Mouse (Mus musculus) lung, embryonic 15.5 days (tissue): ENCODE measurements around the gene Cirbp. TPM values are rescaled to one million over a fixed set of nuclear protein-coding genes. Genes with fewer than 3 reads are reported as not detected.

ENCODE experiments used
- ATAC-seq: fragments of 200-750 bp; cut with Nextera tagmentation; 2 replicates; pipeline ENCODE4 v1.8.0; 2017; ENCODE audit warnings: moderate number of reproducible peaks, borderline replicate concordance; ENCODE audit not compliant: low FRiP score, low TSS enrichment; ENCODE audit errors: extremely low read depth
- H3K27ac ChIP-seq: fragments of 300-500 bp; sonication (generic); 2 replicates; pipeline ENCODE4 v1.5.1; 2015; ENCODE audit warnings: moderate library complexity, mild to moderate bottlenecking, inconsistent platforms
- H3K27me3 ChIP-seq: fragments of 300-500 bp; sonication (generic); 2 replicates; pipeline ENCODE4 v1.6.1; 2015; ENCODE audit warnings: inconsistent platforms
- H3K36me3 ChIP-seq: fragments of 300-500 bp; sonication (generic); 2 replicates; pipeline ENCODE4 v1.6.1; 2015; ENCODE audit warnings: inconsistent platforms
- H3K4me1 ChIP-seq: fragments of 300-500 bp; sonication (generic); 2 replicates; pipeline ENCODE4 v1.6.1; 2015; ENCODE audit warnings: inconsistent platforms
- H3K4me2 ChIP-seq: fragments of 300-500 bp; sonication (generic); 2 replicates; pipeline ENCODE4 v1.6.1; 2015; ENCODE audit warnings: inconsistent platforms, mild to moderate bottlenecking, moderate library complexity
- H3K4me3 ChIP-seq: fragments of 300-500 bp; sonication (generic); 2 replicates; pipeline ENCODE4 v1.5.1; 2015; ENCODE audit warnings: mild to moderate bottlenecking, inconsistent platforms
- H3K9ac ChIP-seq: fragments of 300-500 bp; sonication (generic); 2 replicates; pipeline ENCODE4 v1.6.1; 2015; ENCODE audit warnings: inconsistent platforms
- H3K9me3 ChIP-seq: fragments of 300-500 bp; sonication (generic); 2 replicates; pipeline ENCODE4 v1.6.1; 2016; ENCODE audit warnings: inconsistent platforms
- WGBS: fragments of 180-500 bp; shearing (Covaris S2); methylation state at CpG from one replicate; pipeline ENCODE4 v1.1.7; 2015; 5-methylcytosine and 5-hydroxymethylcytosine counted together
- polyA plus RNA-seq: library from polyadenylated mRNA; unstranded; fragments of >200 nt; fragmentation: Nextera tagmentation; extraction: Ambion mirVana; gene quantifications from 2 replicates; pipeline ENCODE4 v1.2.1, GENCODE M21; 2015

Cirbp gene
- polyA plus RNA-seq, 1 experiment from 2014 or later = 94.6 TPM

DNA sequence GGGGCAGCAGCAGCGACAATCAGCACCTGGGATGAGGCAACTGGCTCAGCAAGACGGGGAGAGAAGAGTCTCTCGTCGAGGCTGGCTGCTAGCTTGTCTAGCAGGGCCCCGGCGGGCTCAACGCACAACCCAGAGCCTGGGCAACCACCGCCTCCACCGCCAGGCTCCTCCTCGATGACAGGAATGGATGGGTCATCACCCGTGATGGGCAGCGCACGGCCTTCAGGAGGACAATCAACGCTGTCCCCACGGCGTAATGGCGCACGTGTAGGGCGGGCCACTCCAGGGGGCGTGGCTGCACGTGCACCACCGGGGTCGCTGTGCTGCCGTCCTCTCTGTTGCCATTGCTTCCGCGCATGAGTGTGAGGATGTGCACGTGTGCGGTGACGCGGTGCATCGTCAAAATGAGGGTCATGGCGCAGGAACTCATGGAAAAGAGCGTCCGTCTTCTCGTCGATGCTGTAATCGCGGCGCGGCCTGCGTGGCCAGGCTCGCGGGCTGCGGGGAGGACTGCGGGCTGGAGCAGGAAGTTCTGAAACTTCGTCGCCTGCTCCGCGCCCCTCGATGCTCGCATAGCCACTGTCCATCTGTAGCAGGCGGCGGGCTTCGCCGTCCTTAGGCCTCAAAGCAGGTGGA, 34.4 kb upstream of the Cirbp start:
- no peak for ATAC-seq
- 27% methylated on average over 55 of the region's 55 CpGs for WGBS
- Histone ChIP-seq H3K4me2 (peak overlapping the region; percentile 14; the same call in 1 of the 2 replicates), H3K27ac (no peak overlapping the region), H3K36me3 (peaks cover 60% of the 10 kb centered on the region), H3K27me3 (peaks cover 14% of the 10 kb centered on the region), H3K9me3 (no peaks in the 10 kb centered on the region), H3K9ac (no peak overlapping the region), H3K4me3 (no peak overlapping the region), H3K4me1 (peaks cover 21% of the 10 kb centered on the region)

DNA sequence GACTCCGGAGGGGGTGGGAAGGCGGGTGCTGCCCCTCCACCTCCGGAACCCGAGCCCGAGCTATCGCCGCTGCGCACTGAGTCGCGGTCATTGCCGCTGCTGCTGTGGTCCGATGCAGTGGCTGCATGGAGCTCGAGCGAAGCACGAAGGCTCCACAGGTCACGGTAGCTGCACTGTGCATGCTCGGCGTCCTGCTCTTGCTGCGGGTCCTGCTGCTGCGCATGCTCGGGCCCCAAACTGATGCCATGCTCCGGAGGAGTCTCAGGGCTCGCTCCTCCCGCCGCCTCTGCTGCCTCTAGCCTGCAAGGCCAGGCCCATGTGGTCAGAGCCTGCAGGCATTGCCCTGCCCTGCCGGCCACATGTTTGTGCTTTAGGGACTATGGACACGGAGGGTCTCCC, 33.8 kb upstream of the Cirbp start:
- H3K4me3 ChIP-seq = no peak overlapping the region
- H3K9ac ChIP-seq = no peak overlapping the region
- peaks cover 26% of the 10 kb centered on the region for H3K4me1 ChIP-seq
- 57% methylated on average over 27 of the region's 27 CpGs for WGBS
- no peak for ATAC-seq
- H3K36me3 ChIP-seq = peaks cover 55% of the 10 kb centered on the region
- H3K4me2 ChIP-seq = peak overlapping the region; percentile 14; the same call in 1 of the 2 replicates
- peaks cover 19% of the 10 kb centered on the region for H3K27me3 ChIP-seq
- no peaks in the 10 kb centered on the region for H3K9me3 ChIP-seq
- no peak overlapping the region for H3K27ac ChIP-seq

DNA sequence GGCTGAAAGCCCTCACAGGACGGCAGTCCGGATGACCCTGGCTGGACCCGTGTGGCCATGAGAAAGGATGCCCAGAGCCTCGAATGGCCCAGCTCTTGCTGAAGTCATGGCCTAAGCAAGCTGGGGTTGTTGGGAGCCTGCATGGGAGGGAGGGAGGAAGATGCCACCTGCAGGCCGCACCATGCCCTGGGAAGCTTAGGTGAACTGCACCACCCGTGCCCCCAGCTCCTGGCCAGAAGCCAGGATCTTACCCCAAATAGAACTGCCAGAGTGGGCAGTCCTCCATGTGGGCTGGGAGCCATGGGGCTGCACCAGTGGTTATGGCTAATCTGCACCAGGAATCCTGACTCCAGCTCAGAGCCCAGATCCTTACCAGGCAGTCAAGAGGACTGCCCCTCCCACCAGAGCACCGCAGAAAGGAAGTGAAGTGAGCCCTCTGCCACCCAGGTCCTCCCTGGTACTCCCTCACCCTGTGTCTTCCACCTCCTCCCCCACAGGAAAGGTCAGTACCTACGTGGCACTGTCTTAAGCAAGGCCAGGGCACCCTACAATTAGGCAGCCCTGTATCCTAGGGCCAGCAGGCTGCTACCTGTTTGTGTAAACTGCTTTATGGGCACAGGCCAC, 32.4 kb upstream of the Cirbp start:
- Histone ChIP-seq H3K4me1 (peaks cover 40% of the 10 kb centered on the region), H3K4me2 (no peak overlapping the region), H3K27me3 (peaks cover 33% of the 10 kb centered on the region), H3K4me3 (no peak overlapping the region), H3K36me3 (peaks cover 41% of the 10 kb centered on the region), H3K27ac (no peak overlapping the region), H3K9me3 (no peaks in the 10 kb centered on the region), H3K9ac (no peak overlapping the region)
- whole genome bisulfite sequencing = 70% methylated on average over 8 of the region's 8 CpGs
- ATAC-seq = no peak

DNA sequence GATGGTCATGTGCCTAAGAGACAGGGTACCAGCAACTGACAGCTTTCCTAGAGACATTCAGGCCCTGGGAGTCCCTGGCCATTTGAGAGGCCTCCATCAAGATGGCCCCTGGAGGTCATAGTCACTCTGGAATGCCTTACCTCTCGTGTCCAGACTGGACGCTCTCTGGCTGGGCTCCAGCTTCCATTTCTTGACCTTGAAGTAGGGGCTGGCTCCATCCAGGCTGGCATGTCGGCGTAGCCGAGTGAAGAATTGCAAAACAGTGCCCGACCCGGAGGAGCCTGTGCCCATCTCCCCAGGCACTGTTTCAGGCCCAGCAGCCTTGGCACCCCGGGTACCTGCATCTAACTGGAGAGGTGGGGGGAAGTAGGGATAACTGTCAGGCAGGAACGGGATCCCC, 31.4 kb upstream of the Cirbp start:
- H3K4me2 ChIP-seq = no peak overlapping the region
- ATAC-seq = no peak
- peaks cover 48% of the 10 kb centered on the region for H3K4me1 ChIP-seq

DNA sequence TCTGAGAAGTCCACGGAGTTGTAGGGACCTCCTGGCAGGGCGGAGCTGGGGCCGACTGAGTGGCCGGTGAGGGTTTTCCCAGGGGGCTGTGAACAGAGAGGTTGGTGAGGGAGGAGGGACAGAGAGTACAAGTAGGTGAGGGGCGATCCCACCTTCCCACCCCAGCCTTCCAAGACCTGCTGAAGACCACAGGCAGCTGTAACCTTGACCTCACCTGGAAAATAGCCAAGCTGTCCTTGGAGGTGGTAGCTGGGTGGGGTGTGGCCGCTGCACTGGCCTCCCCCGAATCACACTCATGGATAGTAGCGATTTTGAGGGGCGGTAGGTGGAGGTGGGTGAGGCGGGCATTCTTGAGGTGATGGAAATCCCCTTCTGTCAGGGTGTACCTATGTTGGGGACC, 30.6 kb upstream of the Cirbp start:
- H3K27me3 ChIP-seq = peaks cover 51% of the 10 kb centered on the region
- H3K36me3 ChIP-seq = peaks cover 23% of the 10 kb centered on the region
- no peak for ATAC-seq
- no peak overlapping the region for H3K27ac ChIP-seq
- H3K4me1 ChIP-seq = peaks cover 50% of the 10 kb centered on the region
- H3K4me2 ChIP-seq = no peak overlapping the region
- H3K4me3 ChIP-seq = no peak overlapping the region
- H3K9ac ChIP-seq = no peak overlapping the region
- WGBS = 78% methylated on average over 10 of the region's 10 CpGs
- no peaks in the 10 kb centered on the region for H3K9me3 ChIP-seq

More for the DNA sequence above, 31.4 kb upstream of the Cirbp start:
- WGBS = 86% methylated on average over 9 of the region's 9 CpGs
- Histone ChIP-seq H3K27ac (no peak overlapping the region), H3K9me3 (no peaks in the 10 kb centered on the region), H3K27me3 (peaks cover 43% of the 10 kb centered on the region), H3K36me3 (peaks cover 30% of the 10 kb centered on the region), H3K4me3 (no peak overlapping the region), H3K9ac (no peak overlapping the region)

DNA sequence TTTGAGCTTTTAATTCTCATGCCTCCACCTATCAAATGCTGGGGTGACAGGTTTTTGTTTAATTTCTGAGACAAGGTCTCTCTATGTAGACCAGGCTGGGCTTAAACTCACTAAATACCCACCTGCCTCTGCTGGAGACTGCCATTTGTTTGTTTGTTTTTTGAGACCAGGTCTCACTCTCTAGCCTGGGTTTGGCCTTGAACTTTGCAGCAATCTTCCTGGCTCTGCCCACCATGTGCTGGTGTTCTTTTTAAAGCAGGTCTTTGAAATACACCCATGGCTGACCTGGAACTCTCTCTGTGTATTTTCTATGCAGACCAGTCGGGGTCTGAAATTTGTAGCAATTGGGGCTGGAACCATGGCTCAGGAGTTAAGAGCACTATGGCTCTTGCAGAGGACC, 30.1 kb upstream of the Cirbp start:
- H3K4me1 ChIP-seq = peaks cover 51% of the 10 kb centered on the region
- no peak for ATAC-seq

DNA sequence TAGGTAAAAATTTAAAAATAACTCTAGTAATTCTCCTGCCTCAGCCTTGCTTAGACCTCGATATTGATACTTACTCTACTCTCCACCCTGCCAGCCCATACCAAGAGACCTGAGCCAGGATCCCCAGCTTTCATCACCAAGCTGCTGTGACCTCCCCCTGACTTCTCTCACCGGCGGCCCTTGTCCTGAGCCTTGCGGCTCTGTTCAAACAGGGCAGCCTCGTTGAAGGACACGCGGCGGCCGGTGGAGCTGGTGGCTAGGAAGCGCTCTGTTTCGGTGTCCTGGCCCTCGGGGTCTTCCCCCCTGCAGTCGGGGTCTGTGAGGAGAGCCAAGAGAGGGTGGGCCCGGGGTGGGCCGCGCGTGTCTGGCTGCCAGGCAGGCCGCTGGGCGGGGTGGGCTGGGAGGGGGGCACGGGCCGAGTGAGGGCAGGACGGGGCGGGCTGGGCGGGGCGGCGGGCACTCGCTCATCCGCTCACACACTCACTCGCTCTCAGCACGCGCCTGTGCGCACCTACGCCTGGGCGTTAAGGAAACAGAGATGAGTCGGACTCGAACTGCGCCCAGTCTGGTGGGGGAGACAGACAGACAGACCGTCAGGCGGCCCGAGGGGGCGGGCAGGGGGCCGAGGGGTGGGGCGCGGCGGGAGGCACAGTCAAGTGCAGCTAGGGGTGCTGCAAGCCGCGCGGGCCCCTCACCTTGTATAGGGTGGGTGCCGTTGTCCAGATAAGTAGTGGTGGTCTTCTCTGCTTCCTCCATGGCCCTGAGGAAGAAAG, 29.4 kb upstream of the Cirbp start:
- Histone ChIP-seq H3K9me3 (no peaks in the 10 kb centered on the region), H3K36me3 (peaks cover 11% of the 10 kb centered on the region; the same call in 1 of the 2 replicates), H3K4me1 (peaks cover 52% of the 10 kb centered on the region), H3K4me3 (peak overlapping the region; percentile 61), H3K4me2 (peak overlapping the region; percentile 98), H3K27me3 (peaks cover 53% of the 10 kb centered on the region), H3K27ac (peak overlapping the region; percentile 74), H3K9ac (peak overlapping the region; percentile 8; the same call in 1 of the 2 replicates)
- no peak for ATAC-seq
- 11% methylated on average over 47 of the region's 49 CpGs for WGBS

More for the DNA sequence above, 30.1 kb upstream of the Cirbp start:
- no peak overlapping the region for H3K4me3 ChIP-seq
- H3K27me3 ChIP-seq = peaks cover 53% of the 10 kb centered on the region
- H3K9me3 ChIP-seq = no peaks in the 10 kb centered on the region
- 86% methylated on average over 1 of the region's 1 CpGs for WGBS
- H3K27ac ChIP-seq = no peak overlapping the region
- H3K36me3 ChIP-seq = peaks cover 18% of the 10 kb centered on the region
- H3K9ac ChIP-seq = no peak overlapping the region
- H3K4me2 ChIP-seq = no peak overlapping the region

DNA sequence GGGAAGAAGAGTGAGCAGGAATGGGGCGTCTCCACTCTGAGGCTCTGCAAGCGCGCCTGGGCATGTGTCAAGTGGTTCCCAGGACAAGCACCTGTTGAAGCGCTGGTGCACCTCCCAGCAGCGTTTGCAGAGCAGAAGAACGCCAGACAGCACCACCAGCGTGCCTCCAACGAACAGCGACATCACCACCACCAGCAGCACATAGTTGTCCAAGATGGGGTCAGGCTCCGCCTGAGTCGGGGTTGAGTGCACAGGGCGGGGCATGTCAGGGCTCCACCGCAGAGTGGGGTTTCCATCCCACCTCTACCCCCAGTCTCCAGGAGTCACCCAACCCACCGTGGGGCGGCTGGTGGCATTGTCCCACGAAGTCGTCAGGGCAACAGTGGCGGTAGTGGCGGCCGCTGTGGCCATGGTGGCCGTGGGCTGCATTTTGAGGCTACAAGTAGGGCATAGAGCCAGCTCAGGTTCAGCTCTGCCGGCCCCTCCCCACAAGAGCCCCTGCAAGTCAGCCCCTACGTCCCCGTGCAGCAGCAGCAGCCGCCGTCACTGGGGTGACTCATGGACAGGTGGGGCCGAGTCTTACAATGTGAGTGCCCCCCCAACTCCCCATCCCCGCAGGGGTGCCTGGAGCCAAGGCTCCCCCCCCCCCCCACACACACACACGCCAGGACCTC, 28.7 kb upstream of the Cirbp start:
- Histone ChIP-seq H3K27ac (peak overlapping the region; percentile 74), H3K4me3 (peak overlapping the region; percentile 61), H3K36me3 (peaks cover 5% of the 10 kb centered on the region; the same call in 1 of the 2 replicates), H3K4me1 (peaks cover 52% of the 10 kb centered on the region), H3K4me2 (peak overlapping the region; percentile 98), H3K27me3 (peaks cover 53% of the 10 kb centered on the region), H3K9me3 (no peaks in the 10 kb centered on the region), H3K9ac (peak overlapping the region; percentile 8; the same call in 1 of the 2 replicates)
- 5% methylated on average over 29 of the region's 29 CpGs for WGBS
- no peak for ATAC-seq

DNA sequence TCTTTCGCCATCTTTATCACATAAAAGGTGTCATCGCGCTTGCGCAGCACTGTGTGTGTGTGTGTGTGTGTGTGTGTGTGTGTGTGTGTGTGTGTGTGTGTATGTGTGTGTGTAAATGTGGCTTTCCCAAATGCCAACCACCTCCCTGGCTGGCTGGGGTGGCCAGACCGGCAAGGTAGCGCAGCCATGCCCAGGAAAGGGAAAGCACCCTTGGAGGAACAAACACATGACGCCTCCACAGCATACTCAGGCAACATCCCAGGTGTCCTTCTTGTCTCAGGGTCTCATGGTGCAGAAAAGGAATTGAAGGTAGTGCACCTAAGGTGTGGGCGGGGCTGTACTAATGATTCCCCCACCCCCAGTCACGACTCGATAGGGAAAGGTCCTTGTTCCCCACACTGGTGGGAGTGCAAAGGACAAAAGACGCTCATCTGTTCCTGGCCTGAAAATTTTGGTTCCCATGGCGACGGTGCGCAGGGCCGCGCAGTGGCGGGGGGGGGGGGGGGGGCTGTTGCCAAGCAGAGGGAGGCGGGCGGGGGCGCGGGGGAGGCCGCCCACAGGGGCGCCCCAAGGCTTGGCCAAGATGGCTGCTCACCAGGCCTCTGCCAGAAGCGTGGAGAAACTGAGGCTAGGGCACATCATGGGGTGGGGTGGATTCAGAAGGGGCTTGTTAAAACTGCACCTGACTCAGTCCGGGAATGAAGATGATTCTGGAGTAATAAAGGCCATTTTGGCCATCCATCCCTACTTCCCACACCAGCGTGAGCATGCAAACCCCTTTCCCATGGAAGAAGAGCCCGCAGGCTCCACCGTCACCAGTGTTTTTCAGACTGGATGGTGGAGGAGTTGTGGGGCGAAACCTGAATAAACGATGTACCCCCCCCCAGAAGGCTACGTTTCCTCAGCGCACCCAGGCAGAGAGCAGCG, 27.9 kb upstream of the Cirbp start:
- peaks cover 53% of the 10 kb centered on the region for H3K27me3 ChIP-seq
- H3K9ac ChIP-seq = peak overlapping the region; percentile 70
- H3K9me3 ChIP-seq = no peaks in the 10 kb centered on the region
- ATAC-seq = no peak
- H3K4me1 ChIP-seq = peaks cover 55% of the 10 kb centered on the region
- H3K4me3 ChIP-seq = peak overlapping the region; percentile 61
- H3K36me3 ChIP-seq = no peaks in the 10 kb centered on the region
- peak overlapping the region; percentile 74 for H3K27ac ChIP-seq
- H3K4me2 ChIP-seq = peak overlapping the region; percentile 98
- 5% methylated on average over 21 of the region's 33 CpGs for WGBS

DNA sequence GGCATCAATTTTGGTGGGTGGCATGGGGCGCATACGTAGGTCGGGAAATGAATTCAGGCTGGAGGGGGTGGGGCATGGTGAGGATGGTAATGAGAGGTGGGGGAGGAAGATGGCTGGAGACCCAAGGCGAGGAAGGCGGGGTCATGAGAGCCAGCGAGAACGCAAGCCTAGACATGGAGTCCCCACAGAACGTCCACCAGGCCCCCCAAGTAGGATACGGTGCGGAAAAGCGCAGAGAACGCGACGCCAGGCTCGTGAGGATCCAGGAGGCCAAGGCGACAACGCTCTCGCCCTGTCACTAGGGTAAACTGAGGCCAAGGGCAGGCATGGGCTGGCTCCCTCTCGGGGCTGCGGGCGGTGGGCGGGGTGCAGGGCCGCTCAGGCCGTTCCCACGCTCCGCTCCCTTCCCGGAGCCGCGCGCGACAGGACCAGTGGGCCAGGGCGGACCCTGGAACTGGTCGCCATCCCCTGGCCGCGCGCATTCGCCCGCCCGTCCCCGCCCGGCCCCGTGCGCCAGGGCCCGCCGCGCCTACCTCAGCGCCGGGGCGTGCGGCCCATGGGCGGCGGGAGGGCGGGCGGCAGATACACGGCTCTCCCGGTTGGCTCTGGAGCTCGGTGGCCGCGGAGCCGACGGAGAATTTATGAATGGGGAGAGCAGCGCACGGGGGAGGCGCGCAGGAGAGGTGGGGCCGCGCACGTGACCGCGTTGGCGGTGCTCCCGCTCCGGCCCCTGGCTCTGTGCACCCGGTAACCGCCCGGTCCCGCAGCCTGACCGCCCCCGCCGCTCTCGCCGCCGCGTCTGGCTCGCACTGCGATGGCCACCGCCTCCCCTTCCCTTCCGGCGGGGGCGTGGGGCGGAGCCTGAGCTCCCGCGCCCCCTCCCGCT, 27.0 kb upstream of the Cirbp start, which contains the start of gene Atp5d:
Gene Atp5d, plus strand, starts transcription at position 80 of the 886 bp plus-strand sequence.
- ATAC-seq = no peak
- Histone ChIP-seq H3K9ac (peak within 1 kb of the TSS; percentile 70), H3K4me3 (peak within 1 kb of the TSS; percentile 61), H3K4me1 (peaks cover 58% of the 10 kb centered on the region), H3K9me3 (no peaks in the 10 kb centered on the region), H3K36me3 (peaks cover 4% of the 10 kb centered on the region), H3K27me3 (peaks cover 53% of the 10 kb centered on the region), H3K27ac (peak within 1 kb of the TSS; percentile 74), H3K4me2 (peak within 1 kb of the TSS; percentile 98)
- WGBS = under 1% methylated on average over 70 of the region's 94 CpGs
